Mouse (Mus musculus) adrenal gland, adult 2 months (tissue): ENCODE measurements at regions not wholly inside any gene's neighbourhood (a gene's known extent, or its start where the extent isn't known, plus 50 kb on each side); places are given as distances from the start of the nearest gene placed in this dataset.

Experiments
- DNase-seq: peaks from one replicate; pipeline ENCODE4 v3.0.0; 2021

GRCm38 (mm10) chr10:111827930-111828329 is 144.5 kb upstream of the Krr1 start:
- no peak for DNase-seq

GRCm38 (mm10) chr10:111828610-111829009 is 143.9 kb upstream of the Krr1 start:
- DNase-seq = no peak

GRCm38 (mm10) chr10:111829291-111829690 is 143.2 kb upstream of the Krr1 start:
- no peak for DNase-seq

- no peak for DNase-seq
These were observed 141.4 kb upstream of the Krr1 start for GRCm38 (mm10) chr10:111831105-111831504.

- DNase-seq = no peak
These were observed 138.9 kb upstream of the Krr1 start for GRCm38 (mm10) chr10:111833611-111834010.

GRCm38 (mm10) chr10:111834280-111834679 is 138.2 kb upstream of the Krr1 start:
- DNase-seq = no peak

- DNase-seq = peak; percentile 50
These were observed 137.3 kb upstream of the Krr1 start for GRCm38 (mm10) chr10:111834925-111835823.

GRCm38 (mm10) chr10:111836191-111836590 is 136.3 kb upstream of the Krr1 start:
- DNase-seq = no peak

- no peak for DNase-seq
These were observed 135.7 kb upstream of the Krr1 start for GRCm38 (mm10) chr10:111836802-111837201.

GRCm38 (mm10) chr10:111842321-111842775 is 130.1 kb upstream of the Krr1 start:
- no peak for DNase-seq

GRCm38 (mm10) chr10:111842896-111843295 is 129.6 kb upstream of the Krr1 start:
- DNase-seq = peak; percentile 37

- no peak for DNase-seq
These were observed 129.2 kb upstream of the Krr1 start for GRCm38 (mm10) chr10:111843301-111843700.

GRCm38 (mm10) chr10:111844144-111844543 is 128.3 kb upstream of the Krr1 start:
- DNase-seq = peak; percentile 58

- DNase-seq = no peak
These were observed 126.5 kb upstream of the Krr1 start for GRCm38 (mm10) chr10:111845946-111846345.

- DNase-seq = no peak
These were observed 118.2 kb upstream of the Krr1 start for GRCm38 (mm10) chr10:111854254-111854653.

GRCm38 (mm10) chr10:111855496-111855895 is 117.0 kb upstream of the Krr1 start:
- DNase-seq = no peak

GRCm38 (mm10) chr10:111858403-111858802 is 114.1 kb upstream of the Krr1 start:
- no peak for DNase-seq

- DNase-seq = no peak
These were observed 107.1 kb upstream of the Krr1 start for GRCm38 (mm10) chr10:111865286-111865830.

GRCm38 (mm10) chr10:111867102-111867501 is 105.4 kb upstream of the Krr1 start:
- DNase-seq = no peak

- DNase-seq = no peak
These were observed 104.9 kb upstream of the Krr1 start for GRCm38 (mm10) chr10:111867538-111867937.

GRCm38 (mm10) chr10:111880354-111880753 is 92.1 kb upstream of the Krr1 start:
- no peak for DNase-seq

GRCm38 (mm10) chr10:111881339-111882211 is 90.9 kb upstream of the Krr1 start:
- DNase-seq = no peak

GRCm38 (mm10) chr10:111882521-111882920 is 89.9 kb upstream of the Krr1 start:
- no peak for DNase-seq
